Mouse (Mus musculus) kidney, adult 2 months (tissue): ENCODE measurements around the gene Urm1. TPM values are rescaled to one million over a fixed set of nuclear protein-coding genes. Genes with fewer than 3 reads are reported as not detected.

Source experiments
- DNase-seq: peaks from one replicate; pipeline ENCODE4 v3.0.0; 2021
- H3K27ac ChIP-seq: fragments of 200-500 bp; 2 replicates; pipeline ENCODE4 v1.5.1; 2012; ENCODE audit warnings: low read depth, low read length, control low read depth, inconsistent platforms; ENCODE audit not compliant: insufficient read depth
- H3K27me3 ChIP-seq: fragments of 200-500 bp; replicated peaks from 2 replicates; pipeline ENCODE4 v1.6.1; 2012; ENCODE audit warnings: mild to moderate bottlenecking, moderate library complexity, low read length, inconsistent platforms; ENCODE audit not compliant: control insufficient read depth, insufficient read depth
- H3K36me3 ChIP-seq: fragments of 200-500 bp; 2 replicates; pipeline ENCODE4 v1.6.1; 2012; ENCODE audit warnings: mild to moderate bottlenecking, moderate library complexity, low read length, inconsistent platforms; ENCODE audit not compliant: control insufficient read depth, insufficient read depth
- H3K4me1 ChIP-seq: fragments of 200-500 bp; 2 replicates; pipeline ENCODE4 v1.6.1; 2011; ENCODE audit warnings: low read length; ENCODE audit not compliant: control insufficient read depth, insufficient read depth
- H3K4me3 ChIP-seq: fragments of 200-500 bp; 2 replicates; pipeline ENCODE4 v1.5.1; 2011; ENCODE audit warnings: mild to moderate bottlenecking, low read depth, low read length, control low read depth; ENCODE audit not compliant: insufficient read depth
- CTCF ChIP-seq: fragments of 200-500 bp; conservative IDR thresholded peaks from 2 replicates; pipeline ENCODE4 v1.5.1; 2011; ENCODE audit warnings: low read depth, mild to moderate bottlenecking, control low read depth, low read length, moderate library complexity, mixed read lengths; ENCODE audit not compliant: insufficient read depth, insufficient read length
- POLR2A ChIP-seq: fragments of 200-500 bp; IDR thresholded peaks from one replicate; pipeline ENCODE4 v1.6.1; 2011; ENCODE audit warnings: low read depth, low read length, control low read depth
- WGBS: fragments of 180-500 bp; shearing (Covaris S2); methylation state at CpG from one replicate; pipeline ENCODE4 v1.1.7; 2018; 5-methylcytosine and 5-hydroxymethylcytosine counted together
- polyA plus RNA-seq: library from polyadenylated mRNA; depleted of rRNA; stranded (reverse); fragments of >200 nt; gene quantifications from 2 replicates; pipeline ENCODE4 v1.2.3, GENCODE M21; 2012; rRNA removed

The Urm1 gene
- polyA plus RNA-seq, 1 experiment: 43.9 TPM

DNA sequence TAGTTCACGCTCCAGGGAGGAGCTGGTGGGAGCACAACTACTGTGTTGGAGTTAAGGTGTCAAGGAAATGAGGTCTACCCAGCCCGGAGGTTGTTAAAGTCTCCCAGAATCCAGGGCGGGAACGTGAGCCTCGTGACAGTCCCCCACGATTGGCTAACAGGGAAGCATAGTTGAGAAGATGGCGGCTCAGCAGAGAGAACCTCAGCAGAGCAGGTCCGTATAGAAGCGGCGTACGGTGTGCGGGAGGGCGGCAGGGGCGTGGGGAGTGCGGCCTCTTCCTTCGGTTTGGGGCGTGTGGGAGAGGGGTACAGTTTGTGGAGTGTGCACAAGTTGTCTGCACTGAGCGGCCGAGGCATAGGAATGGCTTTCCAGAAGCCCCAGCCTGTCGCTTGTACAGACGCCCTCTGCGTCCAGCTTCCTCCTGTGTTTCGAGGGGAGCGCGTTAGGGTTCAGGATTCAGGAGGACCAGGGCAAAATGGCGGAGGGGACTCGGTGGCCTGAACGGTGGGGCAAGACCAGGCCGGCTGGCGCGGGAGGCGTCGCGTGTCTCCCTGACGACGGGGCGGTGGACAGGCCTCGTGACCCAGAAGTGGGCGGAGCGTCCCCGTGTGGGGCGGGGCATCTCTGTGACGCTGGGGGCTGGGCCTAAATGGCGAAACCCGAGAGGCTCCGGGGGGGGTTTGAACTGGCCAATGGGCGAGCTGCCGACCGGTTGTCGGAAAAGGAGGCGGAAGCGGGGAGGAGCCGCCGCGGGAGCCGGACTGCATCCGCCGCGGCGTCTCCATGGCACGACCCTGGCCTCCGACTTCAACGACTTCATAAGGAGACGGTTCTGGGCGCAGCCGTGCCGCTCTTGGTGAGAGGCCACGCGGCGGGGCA lies 69.4 kb downstream of the Urm1 start, which contains the start of gene Odf2:
Gene Odf2, plus strand, starts transcription at position 156 of the 879 bp plus-strand sequence.
- under 1% methylated on average over 70 of the region's 70 CpGs for WGBS
- Histone ChIP-seq H3K4me1 (peaks cover 8% of the 10 kb centered on the region; the same call in 1 of the 2 replicates), H3K27ac (peak within 1 kb of the TSS; percentile 28), H3K36me3 (no peaks in the 10 kb centered on the region), H3K4me3 (peak within 1 kb of the TSS; percentile 75), H3K27me3 (no peaks in the 10 kb centered on the region)
- no peak for TF ChIP-seq POLR2A
- no peak for TF ChIP-seq CTCF
- peak; percentile 100 for DNase-seq

DNA sequence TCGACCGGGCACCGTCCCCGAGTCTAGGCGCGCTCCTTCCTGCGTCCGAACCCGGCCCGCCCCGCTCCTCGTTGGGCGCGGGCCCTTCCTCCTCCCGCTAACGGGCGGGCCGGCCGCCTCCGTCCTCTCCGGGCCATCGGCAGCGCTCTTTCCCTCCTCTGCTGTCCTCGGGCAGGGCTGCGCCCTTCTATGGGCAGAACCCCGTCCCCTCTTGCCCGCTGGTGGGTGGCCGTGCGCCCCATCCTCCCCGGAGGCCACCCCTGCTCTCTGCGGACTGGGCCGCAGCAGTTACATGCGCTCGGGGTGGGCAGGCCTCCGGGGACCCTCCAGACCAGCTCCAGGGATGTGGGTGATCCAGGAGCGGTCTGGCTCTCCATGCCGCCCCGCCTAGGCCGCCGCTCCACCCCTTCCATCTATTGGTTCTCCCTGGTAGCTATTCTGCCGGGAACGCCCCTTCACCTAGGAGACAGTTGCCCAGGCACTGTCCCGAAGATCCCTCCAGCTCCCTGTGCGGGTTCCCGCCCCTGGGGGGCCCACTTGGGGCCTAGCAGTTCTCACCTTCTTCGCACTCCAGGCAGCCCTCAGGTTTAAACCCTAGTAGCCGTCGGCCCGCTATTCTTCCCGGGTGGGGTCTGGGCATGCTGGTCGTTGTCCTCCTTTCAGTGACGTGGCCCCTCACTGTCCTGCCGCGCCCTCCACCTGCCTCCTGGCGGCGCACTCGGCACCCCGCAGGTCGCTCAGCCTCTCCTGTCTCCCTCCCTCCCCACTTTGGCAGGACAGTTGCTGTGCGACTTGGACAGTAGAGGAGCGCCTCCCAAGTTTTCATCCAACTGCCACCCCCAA lies 70.3 kb downstream of the Urm1 start:
- Histone ChIP-seq H3K27me3 (no peaks in the 10 kb centered on the region), H3K4me3 (peak overlapping the region; percentile 75), H3K4me1 (peaks cover 8% of the 10 kb centered on the region; the same call in 1 of the 2 replicates), H3K36me3 (no peaks in the 10 kb centered on the region), H3K27ac (peak overlapping the region; percentile 28)
- WGBS: under 1% methylated on average over 61 of the region's 61 CpGs
- peak; percentile 92 for DNase-seq
- TF ChIP-seq POLR2A (no peak), CTCF (no peak)

DNA sequence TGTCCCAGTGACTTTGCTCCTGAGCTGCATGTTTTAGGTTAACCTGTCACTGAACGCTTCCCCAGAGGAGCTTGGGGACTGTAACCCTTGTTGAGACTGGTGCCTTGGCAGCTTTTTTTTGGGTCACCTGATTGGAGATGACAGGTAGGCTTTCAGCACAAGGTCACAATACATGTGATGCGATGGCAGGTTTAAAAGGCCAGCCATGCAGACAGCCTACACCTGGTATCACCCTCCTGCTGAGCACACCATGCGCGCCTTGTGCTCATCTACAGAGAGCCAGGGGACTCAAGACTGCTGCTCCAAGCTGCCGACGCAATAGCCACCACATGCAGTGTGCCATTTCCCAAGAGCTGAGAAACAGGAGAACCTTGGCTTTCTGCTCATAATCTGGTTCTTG lies 71.9 kb downstream of the Urm1 start:
- 94% methylated on average over 6 of the region's 6 CpGs for WGBS
- Histone ChIP-seq H3K4me3 (no peak overlapping the region), H3K27me3 (no peaks in the 10 kb centered on the region), H3K36me3 (no peaks in the 10 kb centered on the region; the same call in 1 of the 2 replicates), H3K27ac (no peak overlapping the region), H3K4me1 (peaks cover 8% of the 10 kb centered on the region; the same call in 1 of the 2 replicates)
- DNase-seq: no peak
- TF ChIP-seq CTCF: no peak
- no peak for TF ChIP-seq POLR2A

Other genes starting within 250 kb of the Urm1 start
- 38.9 and 41.7 TPM in 2 replicates for gene Rapgef1, start 200.4 kb upstream of the Urm1 start, polyA plus RNA-seq
- gene Gm13420, start 68.4 kb upstream of the Urm1 start, polyA plus RNA-seq: 6.1 and 9.4 TPM in 2 replicates
- not detected in 2 replicates for gene Gm13547, start 60.8 kb upstream of the Urm1 start, polyA plus RNA-seq
- 87.5 and 111 TPM in 2 replicates for gene Coq4, start 32.6 kb upstream of the Urm1 start, polyA plus RNA-seq
- gene Trub2, start 31.6 kb upstream of the Urm1 start, polyA plus RNA-seq: 32.7 and 46.2 TPM in 2 replicates
- gene Slc27a4, start 17.4 kb upstream of the Urm1 start, polyA plus RNA-seq: 49.7 and 56.2 TPM in 2 replicates
- gene Cercam, start 49.1 kb downstream of the Urm1 start, polyA plus RNA-seq: 2.3 and 3.3 TPM in 2 replicates
- 17.6 and 21.5 TPM in 2 replicates for gene Odf2, start 69.1 kb downstream of the Urm1 start, polyA plus RNA-seq
- gene Gle1, start 115.4 kb downstream of the Urm1 start, polyA plus RNA-seq: 21.1 and 25.4 TPM in 2 replicates
- 237 and 250 TPM in 2 replicates for gene Sptan1, start 145.5 kb downstream of the Urm1 start, polyA plus RNA-seq
- gene Wdr34, start 228.8 kb downstream of the Urm1 start, polyA plus RNA-seq: 32.0 and 37.8 TPM in 2 replicates
- gene Set, start 237.3 kb downstream of the Urm1 start, polyA plus RNA-seq: 30.4 and 37.4 TPM in 2 replicates